10 mouse cellular contexts compared by ENCODE assay signal in genomic region chr15:12284794-12285534, GRCm38 (mm10). TPM values are rescaled to one million over a fixed set of nuclear protein-coding genes. Genes with fewer than 3 reads are reported as not detected.
DNase-seq lines count a peak whose midpoint lies in the region; ATAC-seq and TF ChIP-seq lines count a peak whose summit lies in the region.
"Had no signal": no experiment of that assay in that cellular context is flagged by ENCODE, and none has a peak within 500 bp of the region (broad histone marks: within the 10 kb centered on the region; RNA-seq: fewer than 3 reads in every experiment).

No protein-coding gene starts in this region.

- no peak for TF ChIP-seq CTCF in midbrain, postnatal 0 days (IDR thresholded peaks at IDR 0.05)

- H3K27ac ChIP-seq in midbrain, postnatal 0 days (ENCODE audit: low read depth, low read length), result no peak overlapping the region
- H3K27ac ChIP-seq in midbrain, embryonic 11.5 days (ENCODE audit: low read depth, low read length), result no peak overlapping the region
- no peak overlapping the region for H3K27ac ChIP-seq in midbrain, embryonic 14.5 days (replicated peaks; ENCODE audit: low read depth, low read length)

- peak; percentile 87 for ATAC-seq in frontal cortex, adult (ENCODE audit: low TSS enrichment)
- no peak for ATAC-seq in midbrain, postnatal 0 days (ENCODE audit: low FRiP score)
- no peak for ATAC-seq in midbrain, embryonic 11.5 days (ENCODE audit: low FRiP score)
- no peak for ATAC-seq in midbrain, embryonic 14.5 days (ENCODE audit: low FRiP score, low TSS enrichment)

- H3K4me1 ChIP-seq in midbrain, postnatal 0 days (ENCODE audit: insufficient read depth, low read length), result no peaks in the 10 kb centered on the region
- H3K4me1 ChIP-seq in midbrain, embryonic 11.5 days (ENCODE audit: control insufficient read depth, insufficient read depth, low read length), result no peaks in the 10 kb centered on the region
- H3K4me1 ChIP-seq in midbrain, embryonic 14.5 days (ENCODE audit: control insufficient read depth, insufficient read depth, low read length), result no peaks in the 10 kb centered on the region

- no peaks in the 10 kb centered on the region for H3K36me3 ChIP-seq in midbrain, postnatal 0 days (ENCODE audit: insufficient read depth, low read length)
- no peaks in the 10 kb centered on the region for H3K36me3 ChIP-seq in midbrain, embryonic 11.5 days (ENCODE audit: control insufficient read depth, insufficient read depth, low read length)
- no peaks in the 10 kb centered on the region for H3K36me3 ChIP-seq in midbrain, embryonic 14.5 days (ENCODE audit: control insufficient read depth, insufficient read depth, low read length)

- 76% methylated on average over 6 of the region's 6 CpGs for WGBS in midbrain, postnatal 0 days
- WGBS in midbrain, embryonic 11.5 days, result 83% methylated on average over 6 of the region's 6 CpGs
- 88% methylated on average over 6 of the region's 6 CpGs for WGBS in midbrain, embryonic 14.5 days

- no peak for DNase-seq in frontal cortex, postnatal 25 days (ENCODE audit: low spot score in 2 of 2)
- DNase-seq in midbrain, postnatal 0 days (ENCODE audit: low spot score), result peak; percentile 60
- no peak for DNase-seq in midbrain, embryonic 11.5 days (ENCODE audit: low spot score, missing footprints)
- peak; percentile 76 to 88 for DNase-seq in lung, adult 18-20 months
- peak; percentile 46 for DNase-seq in thymus, postnatal 14 days
- no peak for DNase-seq in yolk sac, embryonic 10.5 days (ENCODE audit: low spot score)
- no peak for DNase-seq in midbrain, embryonic 14.5 days
- DNase-seq: cerebellum, adult 9-11 months had no signal

- no peaks in the 10 kb centered on the region for H3K9me3 ChIP-seq in midbrain, postnatal 0 days (ENCODE audit: low read length)
- no peaks in the 10 kb centered on the region for H3K9me3 ChIP-seq in midbrain, embryonic 11.5 days (ENCODE audit: control insufficient read depth, low read length)
- H3K9me3 ChIP-seq in midbrain, embryonic 14.5 days (ENCODE audit: control insufficient read depth, low read length), result no peaks in the 10 kb centered on the region

- H3K4me2 ChIP-seq in midbrain, postnatal 0 days (ENCODE audit: low read depth, low read length, poor library complexity, severe bottlenecking), result no peak overlapping the region
- no peak overlapping the region for H3K4me2 ChIP-seq in midbrain, embryonic 11.5 days
- no peak overlapping the region for H3K4me2 ChIP-seq in midbrain, embryonic 14.5 days (ENCODE audit: low read length)

- H3K27me3 ChIP-seq in midbrain, postnatal 0 days (ENCODE audit: insufficient read depth, low read length), result no peaks in the 10 kb centered on the region
- H3K27me3 ChIP-seq in midbrain, embryonic 11.5 days (ENCODE audit: control insufficient read depth, insufficient read depth, low read length), result no peaks in the 10 kb centered on the region
- no peaks in the 10 kb centered on the region for H3K27me3 ChIP-seq in midbrain, embryonic 14.5 days (ENCODE audit: control insufficient read depth, insufficient read depth, low read length)

- H3K9ac ChIP-seq in midbrain, postnatal 0 days (replicated peaks; ENCODE audit: low read length, poor library complexity, severe bottlenecking), result no peak overlapping the region
- no peak overlapping the region for H3K9ac ChIP-seq in midbrain, embryonic 11.5 days (ENCODE audit: low read length)
- no peak overlapping the region for H3K9ac ChIP-seq in midbrain, embryonic 14.5 days (replicated peaks; ENCODE audit: low read length)

- H3K4me3 ChIP-seq in midbrain, postnatal 0 days (ENCODE audit: low read depth, low read length), result no peak overlapping the region
- H3K4me3 ChIP-seq in midbrain, embryonic 11.5 days (ENCODE audit: low read depth, low read length), result no peak overlapping the region
- no peak overlapping the region for H3K4me3 ChIP-seq in midbrain, embryonic 14.5 days (replicated peaks; ENCODE audit: low read depth, low read length)

RNA-seq across cellular contexts. Expression of gene Golph3, which starts 36.3 kb away (rescaled TPM):
- total RNA-seq in midbrain, postnatal 0 days (2014; rRNA removed), result 116 and 133 TPM in 2 replicates
- polyA plus RNA-seq in midbrain, postnatal 0 days (2015; fragmentation: Nextera tagmentation; extraction: Ambion mirVana), result 49.1 and 55.8 TPM in 2 replicates
- 114 and 118 TPM in 2 replicates for polyA plus RNA-seq in midbrain, embryonic 11.5 days (2014; fragmentation: Nextera tagmentation; extraction: Ambion mirVana)
- 74.5 and 88.2 TPM in 2 replicates for polyA plus RNA-seq in midbrain, embryonic 14.5 days (2014; fragmentation: Nextera tagmentation; extraction: Ambion mirVana)

RNA-seq across cellular contexts. Expression of gene 1810049J17Rik, which starts 36.7 kb away (rescaled TPM):
- not detected in 2 replicates for total RNA-seq in midbrain, postnatal 0 days (2014; rRNA removed)
- 0.96 and 1.9 TPM in 2 replicates for polyA plus RNA-seq in midbrain, postnatal 0 days (2015; fragmentation: Nextera tagmentation; extraction: Ambion mirVana)
- polyA plus RNA-seq in midbrain, embryonic 11.5 days (2014; fragmentation: Nextera tagmentation; extraction: Ambion mirVana), result 0.94 and 2.5 TPM in 2 replicates
- polyA plus RNA-seq in midbrain, embryonic 14.5 days (2014; fragmentation: Nextera tagmentation; extraction: Ambion mirVana), result 1.6 and 1.7 TPM in 2 replicates
- polyA plus RNA-seq: small intestine, adult 2 months had no signal

Comparison
In these comparisons a context has a peak if more than half of its experiments do, and no peak if none do; other contexts are left out.
1. DNase-seq: peak in midbrain, postnatal 0 days (single experiment), lung, adult 18-20 months (2 of 2) and thymus, postnatal 14 days (single experiment); none in frontal cortex, postnatal 25 days (0 of 2), midbrain, embryonic 11.5 days (single experiment), yolk sac, embryonic 10.5 days (single experiment) and midbrain, embryonic 14.5 days (single experiment).